Comparison of ENCODE assay signal across 15 mouse cellular contexts in genomic region chr12:108850129-108850528, GRCm38 (mm10). TPM values are rescaled to one million over a fixed set of nuclear protein-coding genes. Genes with fewer than 3 reads are reported as not detected.
A peak's percentile ranks its signal among the peaks of the same experiment; 100 is the strongest.
DNase-seq lines count a peak whose midpoint lies in the region; ATAC-seq and TF ChIP-seq lines count a peak whose summit lies in the region.
"Had no signal": no experiment of that assay in that cellular context is flagged by ENCODE, and none has a peak within 500 bp of the region (broad histone marks: within the 10 kb centered on the region; RNA-seq: fewer than 3 reads in every experiment).

No protein-coding gene starts in this region.

- no peaks in the 10 kb centered on the region for H3K27me3 ChIP-seq in embryonic facial prominence, embryonic 11.5 days (ENCODE audit: control insufficient read depth, insufficient read depth, low read length)
- H3K27me3 ChIP-seq in embryonic facial prominence, embryonic 10.5 days (replicated peaks; ENCODE audit: low read depth, poor library complexity, severe bottlenecking) = no peaks in the 10 kb centered on the region
- no peaks in the 10 kb centered on the region for H3K27me3 ChIP-seq in midbrain, embryonic 10.5 days (ENCODE audit: low read depth, poor library complexity, severe bottlenecking)
- no peaks in the 10 kb centered on the region for H3K27me3 ChIP-seq in midbrain, postnatal 0 days (ENCODE audit: insufficient read depth, low read length)
- no peaks in the 10 kb centered on the region for H3K27me3 ChIP-seq in lung, embryonic 14.5 days (ENCODE audit: insufficient read depth, low read length)
- H3K27me3 ChIP-seq: embryonic facial prominence, embryonic 13.5 days had no signal

- H3K36me3 ChIP-seq in embryonic facial prominence, embryonic 11.5 days (replicated peaks; ENCODE audit: control insufficient read depth, insufficient read depth, low read depth, low read length) = no peaks in the 10 kb centered on the region; the same call in none of the 2 replicates
- H3K36me3 ChIP-seq in embryonic facial prominence, embryonic 10.5 days (replicated peaks) = peaks cover 36% of the 10 kb centered on the region
- H3K36me3 ChIP-seq in midbrain, embryonic 10.5 days = peaks cover 31% of the 10 kb centered on the region
- H3K36me3 ChIP-seq in midbrain, postnatal 0 days (ENCODE audit: insufficient read depth, low read length) = peaks cover 2% of the 10 kb centered on the region; the same call in 1 of the 2 replicates
- H3K36me3 ChIP-seq in lung, embryonic 14.5 days (ENCODE audit: insufficient read depth) = peaks cover 2% of the 10 kb centered on the region

- no peak for TF ChIP-seq CTCF in midbrain, postnatal 0 days (IDR thresholded peaks at IDR 0.05)
- no peak for TF ChIP-seq CTCF in lung, embryonic 14.5 days (IDR thresholded peaks at IDR 0.05; ENCODE audit: low read depth)

- no peaks in the 10 kb centered on the region for H3K9me3 ChIP-seq in embryonic facial prominence, embryonic 11.5 days (replicated peaks; ENCODE audit: control insufficient read depth, low read length)
- no peaks in the 10 kb centered on the region for H3K9me3 ChIP-seq in embryonic facial prominence, embryonic 10.5 days
- no peaks in the 10 kb centered on the region for H3K9me3 ChIP-seq in midbrain, embryonic 10.5 days (replicated peaks)
- no peaks in the 10 kb centered on the region for H3K9me3 ChIP-seq in midbrain, postnatal 0 days (ENCODE audit: low read length)
- H3K9me3 ChIP-seq in lung, embryonic 14.5 days (ENCODE audit: low read depth, low read length) = no peaks in the 10 kb centered on the region
- H3K9me3 ChIP-seq: embryonic facial prominence, embryonic 13.5 days had no signal

- 0 out of 2 replicates have a peak, but pooled peaks have one; percentile 34 for ATAC-seq in embryonic facial prominence, embryonic 11.5 days (replicated peaks; ENCODE audit: insufficient number of reproducible peaks, low FRiP score, low TSS enrichment, low read depth)
- ATAC-seq in midbrain, postnatal 0 days (ENCODE audit: low FRiP score) = no peak
- peak; percentile 21; the same call in 1 of the 2 replicates for ATAC-seq in lung, embryonic 14.5 days (ENCODE audit: insufficient read depth)
- ATAC-seq: activated CD4-positive, CD25-positive, alpha-beta regulatory T cell, adult 4 months had no signal

- no peak for DNase-seq in embryonic facial prominence, embryonic 11.5 days (ENCODE audit: low spot score)
- DNase-seq in embryonic facial prominence, embryonic 10.5 days (ENCODE audit: low spot score) = no peak
- DNase-seq in midbrain, embryonic 10.5 days (ENCODE audit: low spot score) = no peak
- no peak for DNase-seq in midbrain, postnatal 0 days (ENCODE audit: low spot score)
- DNase-seq in lung, embryonic 14.5 days = peak; percentile 21
- DNase-seq in layer of hippocampus, postnatal 36 days = no peak
- no peak for DNase-seq in ovary, adult 18-20 months (ENCODE audit: low spot score)
- DNase-seq in left cerebral cortex, adult 11 months (ENCODE audit: low spot score) = no peak
- DNase-seq: cerebellum, postnatal 25 days; gastrocnemius, postnatal 25 days; spleen, adult 18-20 months; thymus, postnatal 25 days had no signal

- no peak overlapping the region for H3K4me2 ChIP-seq in embryonic facial prominence, embryonic 11.5 days (ENCODE audit: low read depth, low read length)
- no peak overlapping the region for H3K4me2 ChIP-seq in midbrain, postnatal 0 days (ENCODE audit: low read depth, low read length, poor library complexity, severe bottlenecking)
- no peak overlapping the region for H3K4me2 ChIP-seq in lung, embryonic 14.5 days
- H3K4me2 ChIP-seq: embryonic facial prominence, embryonic 13.5 days; heart, embryonic 11.5 days had no signal

- no peak overlapping the region for H3K9ac ChIP-seq in embryonic facial prominence, embryonic 11.5 days (replicated peaks; ENCODE audit: low read length)
- no peak overlapping the region for H3K9ac ChIP-seq in midbrain, postnatal 0 days (replicated peaks; ENCODE audit: low read length, poor library complexity, severe bottlenecking)
- H3K9ac ChIP-seq in lung, embryonic 14.5 days = no peak overlapping the region
- H3K9ac ChIP-seq: embryonic facial prominence, embryonic 13.5 days had no signal

- H3K4me1 ChIP-seq in embryonic facial prominence, embryonic 11.5 days (ENCODE audit: control insufficient read depth, insufficient read depth, low read length) = no peaks in the 10 kb centered on the region
- H3K4me1 ChIP-seq in embryonic facial prominence, embryonic 10.5 days = peaks cover 25% of the 10 kb centered on the region
- H3K4me1 ChIP-seq in midbrain, embryonic 10.5 days = peaks cover 11% of the 10 kb centered on the region
- H3K4me1 ChIP-seq in midbrain, postnatal 0 days (ENCODE audit: insufficient read depth, low read length) = 0 out of 2 replicates have a peak, but pooled peaks cover 3% of the 10 kb centered on the region
- no peaks in the 10 kb centered on the region for H3K4me1 ChIP-seq in lung, embryonic 14.5 days (ENCODE audit: insufficient read depth)
- H3K4me1 ChIP-seq: embryonic facial prominence, embryonic 13.5 days had no signal

- 42% methylated on average over 8 of the region's 8 CpGs for WGBS in embryonic facial prominence, embryonic 11.5 days
- WGBS in embryonic facial prominence, embryonic 10.5 days = 46% methylated on average over 8 of the region's 8 CpGs
- 68% methylated on average over 8 of the region's 8 CpGs for WGBS in midbrain, embryonic 10.5 days
- WGBS in midbrain, postnatal 0 days = 68% methylated on average over 8 of the region's 8 CpGs
- WGBS in lung, embryonic 14.5 days = 38% methylated on average over 8 of the region's 8 CpGs

- no peak overlapping the region for H3K4me3 ChIP-seq in embryonic facial prominence, embryonic 11.5 days (ENCODE audit: low read depth, low read length)
- H3K4me3 ChIP-seq in embryonic facial prominence, embryonic 10.5 days = no peak overlapping the region
- no peak overlapping the region for H3K4me3 ChIP-seq in midbrain, embryonic 10.5 days
- no peak overlapping the region for H3K4me3 ChIP-seq in midbrain, postnatal 0 days (ENCODE audit: low read depth, low read length)
- no peak overlapping the region for H3K4me3 ChIP-seq in lung, embryonic 14.5 days (ENCODE audit: low read depth, low read length)
- H3K4me3 ChIP-seq: embryonic facial prominence, embryonic 13.5 days had no signal

- no peak overlapping the region for H3K27ac ChIP-seq in embryonic facial prominence, embryonic 11.5 days (replicated peaks; ENCODE audit: low read depth, low read length)
- H3K27ac ChIP-seq in embryonic facial prominence, embryonic 10.5 days (replicated peaks) = no peak overlapping the region
- 0 out of 2 replicates have a peak overlapping the region, but pooled peaks have one; percentile 19 for H3K27ac ChIP-seq in midbrain, embryonic 10.5 days (replicated peaks)
- H3K27ac ChIP-seq in midbrain, postnatal 0 days (ENCODE audit: low read depth, low read length) = no peak overlapping the region
- no peak overlapping the region for H3K27ac ChIP-seq in lung, embryonic 14.5 days (ENCODE audit: low read depth)
- H3K27ac ChIP-seq: embryonic facial prominence, embryonic 13.5 days had no signal

RNA-seq across cellular contexts. Expression of gene Slc25a47, which starts 14.3 kb away (rescaled TPM):
- 11.8 and 13.2 TPM in 2 replicates for polyA plus RNA-seq in embryonic facial prominence, embryonic 11.5 days (2014; fragmentation: Nextera tagmentation; extraction: Ambion mirVana)
- 13.1 and 15.2 TPM in 2 replicates for polyA plus RNA-seq in embryonic facial prominence, embryonic 10.5 days (2016; fragmentation: Nextera tagmentation; extraction: Ambion mirVana)
- 11.7 and 12.5 TPM in 2 replicates for polyA plus RNA-seq in midbrain, embryonic 10.5 days (2016; fragmentation: Nextera tagmentation; extraction: Ambion mirVana)
- total RNA-seq in midbrain, postnatal 0 days (2014; rRNA removed) = 8.6 and 13.2 TPM in 2 replicates
- polyA plus RNA-seq in midbrain, postnatal 0 days (2015; fragmentation: Nextera tagmentation; extraction: Ambion mirVana) = 5.7 and 5.9 TPM in 2 replicates
- 11.9 and 12.6 TPM in 2 replicates for polyA plus RNA-seq in lung, embryonic 14.5 days (2014; fragmentation: Nextera tagmentation; extraction: Ambion mirVana)
- total RNA-seq in layer of hippocampus, postnatal 36 days (2021) = 10 to 100 TPM; 10.8 to 12.1 TPM

RNA-seq across cellular contexts. Expression of gene Slc25a29, which starts 14.4 kb away (rescaled TPM):
- polyA plus RNA-seq in embryonic facial prominence, embryonic 11.5 days (2014; fragmentation: Nextera tagmentation; extraction: Ambion mirVana) = 11.9 and 13.9 TPM in 2 replicates
- polyA plus RNA-seq in embryonic facial prominence, embryonic 10.5 days (2016; fragmentation: Nextera tagmentation; extraction: Ambion mirVana) = 12.9 and 13.6 TPM in 2 replicates
- 12.4 TPM in 2 replicates for polyA plus RNA-seq in midbrain, embryonic 10.5 days (2016; fragmentation: Nextera tagmentation; extraction: Ambion mirVana)
- 20.1 and 21.8 TPM in 2 replicates for total RNA-seq in midbrain, postnatal 0 days (2014; rRNA removed)
- 14.6 and 15.6 TPM in 2 replicates for polyA plus RNA-seq in midbrain, postnatal 0 days (2015; fragmentation: Nextera tagmentation; extraction: Ambion mirVana)
- 8.7 and 9.0 TPM in 2 replicates for polyA plus RNA-seq in lung, embryonic 14.5 days (2014; fragmentation: Nextera tagmentation; extraction: Ambion mirVana)
- 10 to 100 TPM; 21.8 to 22.9 TPM for total RNA-seq in layer of hippocampus, postnatal 36 days (2021)

RNA-seq across cellular contexts. Expression of gene Wdr25, which starts 43.3 kb away (rescaled TPM):
- polyA plus RNA-seq in embryonic facial prominence, embryonic 11.5 days (2014; fragmentation: Nextera tagmentation; extraction: Ambion mirVana) = 4.1 and 5.6 TPM in 2 replicates
- polyA plus RNA-seq in embryonic facial prominence, embryonic 10.5 days (2016; fragmentation: Nextera tagmentation; extraction: Ambion mirVana) = 9.9 and 10.4 TPM in 2 replicates
- 7.3 and 11.2 TPM in 2 replicates for polyA plus RNA-seq in midbrain, embryonic 10.5 days (2016; fragmentation: Nextera tagmentation; extraction: Ambion mirVana)
- total RNA-seq in midbrain, postnatal 0 days (2014; rRNA removed) = 5.2 and 6.5 TPM in 2 replicates
- 5.1 and 6.1 TPM in 2 replicates for polyA plus RNA-seq in midbrain, postnatal 0 days (2015; fragmentation: Nextera tagmentation; extraction: Ambion mirVana)
- polyA plus RNA-seq in lung, embryonic 14.5 days (2014; fragmentation: Nextera tagmentation; extraction: Ambion mirVana) = 5.7 and 8.0 TPM in 2 replicates
- total RNA-seq in layer of hippocampus, postnatal 36 days (2021) = 10 to 100 TPM; 13.0 to 14.6 TPM

RNA-seq across cellular contexts. Expression of gene Wars, which starts 43.8 kb away (rescaled TPM):
- polyA plus RNA-seq in embryonic facial prominence, embryonic 11.5 days (2014; fragmentation: Nextera tagmentation; extraction: Ambion mirVana) = 113 and 118 TPM in 2 replicates
- 146 and 147 TPM in 2 replicates for polyA plus RNA-seq in embryonic facial prominence, embryonic 10.5 days (2016; fragmentation: Nextera tagmentation; extraction: Ambion mirVana)
- 151 and 156 TPM in 2 replicates for polyA plus RNA-seq in midbrain, embryonic 10.5 days (2016; fragmentation: Nextera tagmentation; extraction: Ambion mirVana)
- 108 and 142 TPM in 2 replicates for total RNA-seq in midbrain, postnatal 0 days (2014; rRNA removed)
- 97.3 and 99.1 TPM in 2 replicates for polyA plus RNA-seq in midbrain, postnatal 0 days (2015; fragmentation: Nextera tagmentation; extraction: Ambion mirVana)
- 94.9 and 101 TPM in 2 replicates for polyA plus RNA-seq in lung, embryonic 14.5 days (2014; fragmentation: Nextera tagmentation; extraction: Ambion mirVana)
- total RNA-seq in layer of hippocampus, postnatal 36 days (2021) = 10 to 100 TPM; 83.6 to 85.6 TPM

RNA-seq across cellular contexts. Expression of gene Yy1, which starts 57.4 kb away (rescaled TPM):
- polyA plus RNA-seq in embryonic facial prominence, embryonic 11.5 days (2014; fragmentation: Nextera tagmentation; extraction: Ambion mirVana) = 19.3 and 20.2 TPM in 2 replicates
- polyA plus RNA-seq in embryonic facial prominence, embryonic 10.5 days (2016; fragmentation: Nextera tagmentation; extraction: Ambion mirVana) = 14.0 and 15.0 TPM in 2 replicates
- 13.0 and 14.4 TPM in 2 replicates for polyA plus RNA-seq in midbrain, embryonic 10.5 days (2016; fragmentation: Nextera tagmentation; extraction: Ambion mirVana)
- 35.4 and 38.3 TPM in 2 replicates for total RNA-seq in midbrain, postnatal 0 days (2014; rRNA removed)
- polyA plus RNA-seq in midbrain, postnatal 0 days (2015; fragmentation: Nextera tagmentation; extraction: Ambion mirVana) = 7.4 and 9.2 TPM in 2 replicates
- 24.3 and 26.3 TPM in 2 replicates for polyA plus RNA-seq in lung, embryonic 14.5 days (2014; fragmentation: Nextera tagmentation; extraction: Ambion mirVana)
- total RNA-seq in layer of hippocampus, postnatal 36 days (2021) = 10 to 100 TPM; 52.1 to 55.8 TPM
